Mouse (Mus musculus) v-Abl transformed pro-B cells (cell line): ENCODE data around the gene Fam160b1.

Experiments
- in situ Hi-C, 2 experiments: fragments of 400-800 bp; cut with MboI; formaldehyde crosslinking; loops; one replicate each; pipeline ENCODE4 v1.15.1; 2025; ENCODE audit not compliant: unreplicated experiment in 2 of 2

Fam160b1 gene

GRCm38 (mm10) chr19:57407947-57408346, 47.5 kb downstream of the Fam160b1 start:
- in situ Hi-C loops: loop anchor here in 1 of 2 experiments (5.0 kb wide), 1 partner anchor 234 kb away; no protein-coding TSS in a partner anchor

- in situ Hi-C loops: loop anchor here (5.0 kb wide), 1 partner anchor 41 kb away; the partner anchor contains the start of gene Trub1 (in 2 of the 2)
Measured at GRCm38 (mm10) chr19:57411375-57412196, 51.1 kb downstream of the Fam160b1 start.

GRCm38 (mm10) chr19:57413170-57413569, 52.7 kb downstream of the Fam160b1 start:
- in situ Hi-C loops: loop anchor here (5.0 kb wide), 1 partner anchor 39 kb away; the partner anchor contains the start of gene Trub1 (in 2 of the 2)

- in situ Hi-C loops: loop anchor here (5.0 kb wide), 1 partner anchor 38 kb away; the partner anchor contains the start of gene Trub1 (in 2 of the 2)
Measured at GRCm38 (mm10) chr19:57413918-57414317, 53.4 kb downstream of the Fam160b1 start.

GRCm38 (mm10) chr19:57415031-57415807, 54.7 kb downstream of the Fam160b1 start:
- in situ Hi-C loops: no loop called here

GRCm38 (mm10) chr19:57417800-57418580, 57.5 kb downstream of the Fam160b1 start:
- in situ Hi-C loops: no loop called here

GRCm38 (mm10) chr19:57423402-57423801, 62.9 kb downstream of the Fam160b1 start:
- in situ Hi-C loops: no loop called here

- in situ Hi-C loops: no loop called here
Measured at GRCm38 (mm10) chr19:57425296-57425695, 64.8 kb downstream of the Fam160b1 start.

- in situ Hi-C loops: no loop called here
Measured at GRCm38 (mm10) chr19:57426841-57427240, 66.4 kb downstream of the Fam160b1 start.

- in situ Hi-C loops: no loop called here
Measured at GRCm38 (mm10) chr19:57427756-57428438, 67.4 kb downstream of the Fam160b1 start.

GRCm38 (mm10) chr19:57428641-57429040, 68.2 kb downstream of the Fam160b1 start:
- in situ Hi-C loops: no loop called here

- in situ Hi-C loops: no loop called here
Measured at GRCm38 (mm10) chr19:57429926-57430325, 69.4 kb downstream of the Fam160b1 start.

- in situ Hi-C loops: no loop called here
Measured at GRCm38 (mm10) chr19:57431476-57431875, 71.0 kb downstream of the Fam160b1 start.

- in situ Hi-C loops: no loop called here
Measured at GRCm38 (mm10) chr19:57434024-57434423, 73.5 kb downstream of the Fam160b1 start.

GRCm38 (mm10) chr19:57436586-57437021, 76.1 kb downstream of the Fam160b1 start:
- in situ Hi-C loops: no loop called here

GRCm38 (mm10) chr19:57437042-57437441, 76.6 kb downstream of the Fam160b1 start:
- in situ Hi-C loops: no loop called here
